Mouse (Mus musculus): ENCODE data around the gene Gm6685.
"Not testable (repeated sequence)": the region's sequence is repeated elsewhere in the genome, so short reads cannot be mapped to it uniquely, and the experiment has no call there.

Gm6685 gene

GRCm38 (mm10) chr11:28339224-28340150 is at the start of gene Gm6685:
Gene Gm6685, minus strand, starts transcription at chr11:28339867.
- DNase-seq (ENCODE audit: inconsistent age in 2 of 2, low spot score in 1 of 2): peak in 1 of 2 experiments; percentile 21

- no peak for DNase-seq (ENCODE audit: inconsistent age in 2 of 2, low spot score in 1 of 2)
Measured at GRCm38 (mm10) chr11:28375891-28376290, 36.2 kb upstream of the Gm6685 start.

- no peak for DNase-seq (ENCODE audit: inconsistent age in 2 of 2, low spot score in 1 of 2)
Measured at GRCm38 (mm10) chr11:28374636-28375035, 35.0 kb upstream of the Gm6685 start.

- not testable (repeated sequence) for DNase-seq (ENCODE audit: inconsistent age in 2 of 2, low spot score in 1 of 2)
Measured at GRCm38 (mm10) chr11:28371381-28371780, 31.7 kb upstream of the Gm6685 start.

- no peak for DNase-seq (ENCODE audit: inconsistent age in 2 of 2, low spot score in 1 of 2)
Measured at GRCm38 (mm10) chr11:28365929-28366244, 26.2 kb upstream of the Gm6685 start.

- peak; percentile 72 to 91 for DNase-seq (ENCODE audit: inconsistent age in 2 of 2, low spot score in 1 of 2)
Measured at GRCm38 (mm10) chr11:28365209-28365928, 25.7 kb upstream of the Gm6685 start.

GRCm38 (mm10) chr11:28343465-28343864 is 3.8 kb upstream of the Gm6685 start:
- DNase-seq (ENCODE audit: inconsistent age in 2 of 2, low spot score in 1 of 2): peak in 1 of 2 experiments; percentile 46

- DNase-seq (ENCODE audit: inconsistent age in 2 of 2, low spot score in 1 of 2): no peak
Measured at GRCm38 (mm10) chr11:28341887-28342286, 2.2 kb upstream of the Gm6685 start.

- DNase-seq (ENCODE audit: inconsistent age in 2 of 2, low spot score in 1 of 2): no peak
Measured at GRCm38 (mm10) chr11:28327878-28328277, 11.8 kb downstream of the Gm6685 start.

GRCm38 (mm10) chr11:28313396-28313795 is 26.3 kb downstream of the Gm6685 start:
- DNase-seq (ENCODE audit: inconsistent age in 2 of 2, low spot score in 1 of 2): peak in 1 of 2 experiments; percentile 36

- no peak for DNase-seq (ENCODE audit: inconsistent age in 2 of 2, low spot score in 1 of 2)
Measured at GRCm38 (mm10) chr11:28307723-28308122, 31.9 kb downstream of the Gm6685 start.

- DNase-seq (ENCODE audit: inconsistent age in 2 of 2, low spot score in 1 of 2): no peak
Measured at GRCm38 (mm10) chr11:28290440-28290839, 49.2 kb downstream of the Gm6685 start.

Measured in adrenal gland, adult (tissue).